Mouse (Mus musculus) testis, adult 10 weeks (tissue): ENCODE results near the gene Myadm. TPM values are rescaled to one million over a fixed set of nuclear protein-coding genes. Genes with fewer than 3 reads are reported as not detected.

Experiments used
- polyA plus RNA-seq: library from polyadenylated mRNA; stranded (reverse); fragments of 350-450 nt; fragmentation: Illumina TruSeq; extraction: RNeasy Lipid Tissue Mini Kit (QIAGEN cat#74804); gene quantifications from one replicate; pipeline ENCODE4 v1.2.3, GENCODE M21; 2014; ENCODE audit warnings: low read depth, low replicate concordance

Gene Myadm
- polyA plus RNA-seq: 8.0 TPM

DNA sequence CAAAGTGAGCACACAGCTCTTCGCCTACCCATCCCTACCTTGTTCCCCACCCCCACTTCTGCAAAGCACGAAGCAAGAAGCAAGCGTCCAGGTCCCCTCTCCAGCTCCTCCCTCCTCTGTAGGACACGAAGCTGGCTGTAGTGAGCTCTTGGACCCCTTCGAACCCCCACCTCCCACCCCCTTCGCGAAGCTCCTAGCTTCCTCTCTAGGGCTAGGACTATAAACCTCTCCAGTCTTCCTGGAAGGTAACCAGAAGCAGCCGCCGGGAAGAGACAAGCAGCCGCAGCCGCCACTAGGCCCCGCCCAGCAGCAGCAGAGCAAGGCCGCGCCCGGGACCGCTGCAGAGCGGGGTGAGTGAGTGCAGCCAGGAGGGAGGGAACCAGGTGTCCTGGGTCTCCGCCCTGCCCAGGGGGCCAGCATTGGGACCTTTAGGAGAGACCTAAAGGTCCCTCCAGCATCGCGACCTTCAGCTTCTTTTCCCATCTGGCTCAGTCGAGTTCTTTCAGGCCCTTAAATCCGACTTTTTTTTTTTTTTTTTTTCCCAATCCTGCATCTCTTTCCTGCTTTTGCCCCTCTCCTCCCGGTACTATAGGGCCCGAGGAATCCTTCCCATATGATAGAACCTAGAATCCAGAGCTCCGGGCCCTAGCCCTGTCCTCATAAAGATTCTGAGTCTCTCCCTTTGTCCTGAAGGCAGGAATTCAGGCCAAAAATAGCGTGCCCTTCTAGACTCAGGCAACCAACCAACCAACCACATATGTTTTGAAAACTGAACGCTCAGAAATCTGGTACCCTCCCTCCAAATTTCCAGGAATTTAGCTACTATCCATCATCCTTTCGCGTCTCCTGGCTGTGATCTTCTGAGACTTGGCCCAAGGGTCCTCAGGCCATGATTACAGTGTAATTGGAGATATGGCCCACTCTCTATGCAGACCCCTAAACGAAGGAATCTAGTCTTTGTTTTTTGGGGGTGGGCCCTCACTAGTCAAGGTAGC is at the start of gene Myadm, which contains the start of gene Prkcg:
Gene Myadm, plus strand, starts transcription at position 105 of the 995 bp plus-strand sequence.
Gene Prkcg, plus strand, starts transcription at position 204 of the 995 bp plus-strand sequence.

DNA sequence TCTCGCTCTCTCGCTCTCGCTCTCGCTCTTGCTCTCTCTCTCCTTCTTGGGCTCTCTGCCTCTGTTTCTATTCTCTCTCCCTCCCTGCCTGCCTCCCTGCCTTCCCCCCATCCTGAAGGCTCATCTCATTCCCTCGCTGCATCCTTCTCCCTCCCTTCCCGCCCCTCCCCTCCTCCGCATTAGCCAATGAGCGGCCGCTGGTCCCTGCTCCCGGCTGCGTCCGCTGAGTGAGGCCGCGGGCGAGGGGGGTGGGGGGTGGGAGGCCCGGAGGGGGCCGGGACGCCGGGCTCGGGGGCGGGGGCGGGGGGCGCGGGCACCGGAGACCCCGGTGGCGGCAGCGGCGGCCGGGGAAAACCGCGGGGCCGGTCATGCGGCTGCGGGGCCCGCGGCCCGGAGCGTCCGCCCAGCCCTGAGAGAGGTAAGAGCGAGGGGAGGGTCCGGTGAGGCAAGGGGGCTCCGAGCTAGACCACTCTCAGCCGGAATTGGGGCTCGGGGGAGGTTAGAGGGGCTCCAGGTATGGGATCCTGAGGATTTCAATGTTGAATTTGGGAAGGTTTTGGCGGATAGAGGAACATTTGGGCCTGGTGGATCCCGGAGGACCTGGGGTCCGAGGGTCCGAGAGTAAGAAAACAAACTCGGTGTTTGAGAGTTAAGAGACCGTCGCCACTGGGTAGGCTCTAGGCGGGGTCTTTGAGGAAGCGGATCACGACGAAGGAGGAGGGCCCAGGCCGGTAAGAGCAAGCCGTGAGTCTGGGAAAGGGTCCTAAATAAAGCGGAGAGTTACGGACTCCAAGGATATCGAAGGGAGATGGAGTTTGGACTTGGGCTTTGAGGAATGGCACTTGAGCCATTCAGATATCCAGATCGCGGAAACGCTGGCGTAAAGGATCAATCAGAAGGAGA is 44.0 kb downstream of the Myadm start, which contains the start of gene Cacng7:
Gene Cacng7, plus strand, starts transcription at position 337 of the 903 bp plus-strand sequence.

Other genes starting within 250 kb of the Myadm start
- gene AU018091, start 119.9 kb upstream of the Myadm start, polyA plus RNA-seq: 1.4 TPM
- gene Nlrp12, start 39.3 kb upstream of the Myadm start, polyA plus RNA-seq: 0.04 TPM
- gene Prkcg, start 99 bp downstream of the Myadm start, polyA plus RNA-seq: 0.18 TPM
- 0.27 TPM for gene Cacng7, start 43.9 kb downstream of the Myadm start, polyA plus RNA-seq
- 1.6 TPM for gene Cacng8, start 101.6 kb downstream of the Myadm start, polyA plus RNA-seq
- gene Cacng6, start 135.1 kb downstream of the Myadm start, polyA plus RNA-seq: 0.17 TPM
- 0.14 TPM for gene Tarm1, start 213.5 kb downstream of the Myadm start, polyA plus RNA-seq